Mouse (Mus musculus) embryonic facial prominence, embryonic 13.5 days (tissue): ENCODE data around the gene Stpg1. TPM values are rescaled to one million over a fixed set of nuclear protein-coding genes. Genes with fewer than 3 reads are reported as not detected.
A peak's percentile ranks its signal among the peaks of the same experiment; 100 is the strongest.

ENCODE experiments used
- ATAC-seq: fragments of 200-750 bp; cut with Nextera tagmentation; 2 replicates; pipeline ENCODE4 v1.8.0; 2017; ENCODE audit warnings: low read depth; ENCODE audit not compliant: insufficient number of reproducible peaks, insufficient read depth, low FRiP score, low TSS enrichment
- H3K27ac ChIP-seq: fragments of 300-500 bp; sonication (generic); 2 replicates; pipeline ENCODE4 v1.5.1; 2015; ENCODE audit warnings: moderate library complexity, mild to moderate bottlenecking, inconsistent platforms
- H3K27me3 ChIP-seq: fragments of 300-500 bp; sonication (generic); 2 replicates; pipeline ENCODE4 v1.6.1; 2015; ENCODE audit warnings: mild to moderate bottlenecking, inconsistent platforms
- H3K36me3 ChIP-seq: fragments of 300-500 bp; sonication (generic); 2 replicates; pipeline ENCODE4 v1.6.1; 2015; ENCODE audit warnings: mild to moderate bottlenecking, inconsistent platforms
- H3K4me1 ChIP-seq: fragments of 300-500 bp; sonication (generic); 2 replicates; pipeline ENCODE4 v1.6.1; 2015; ENCODE audit warnings: inconsistent platforms
- H3K4me2 ChIP-seq: fragments of 300-500 bp; sonication (generic); 2 replicates; pipeline ENCODE4 v1.6.1; 2015; ENCODE audit warnings: moderate library complexity, mild to moderate bottlenecking, inconsistent platforms
- H3K4me3 ChIP-seq: fragments of 300-500 bp; sonication (generic); 2 replicates; pipeline ENCODE4 v1.5.1; 2015; ENCODE audit warnings: mild to moderate bottlenecking, inconsistent platforms
- H3K9ac ChIP-seq: fragments of 300-500 bp; sonication (generic); 2 replicates; pipeline ENCODE4 v1.6.1; 2015; ENCODE audit warnings: mild to moderate bottlenecking, inconsistent platforms
- H3K9me3 ChIP-seq: fragments of 300-500 bp; sonication (generic); 2 replicates; pipeline ENCODE4 v1.6.1; 2016; ENCODE audit warnings: inconsistent platforms
- WGBS: fragments of 180-500 bp; shearing (Covaris S2); methylation state at CpG from one replicate; pipeline ENCODE4 v1.1.7; 2015; ENCODE audit warnings: mixed read lengths; 5-methylcytosine and 5-hydroxymethylcytosine counted together
- polyA plus RNA-seq: library from polyadenylated mRNA; unstranded; fragments of >200 nt; fragmentation: Nextera tagmentation; extraction: Ambion mirVana; gene quantifications from 2 replicates; pipeline ENCODE4 v1.2.1, GENCODE M21; 2015

The Stpg1 gene
- polyA plus RNA-seq, 1 experiment from 2014 or later, result not detected

DNA sequence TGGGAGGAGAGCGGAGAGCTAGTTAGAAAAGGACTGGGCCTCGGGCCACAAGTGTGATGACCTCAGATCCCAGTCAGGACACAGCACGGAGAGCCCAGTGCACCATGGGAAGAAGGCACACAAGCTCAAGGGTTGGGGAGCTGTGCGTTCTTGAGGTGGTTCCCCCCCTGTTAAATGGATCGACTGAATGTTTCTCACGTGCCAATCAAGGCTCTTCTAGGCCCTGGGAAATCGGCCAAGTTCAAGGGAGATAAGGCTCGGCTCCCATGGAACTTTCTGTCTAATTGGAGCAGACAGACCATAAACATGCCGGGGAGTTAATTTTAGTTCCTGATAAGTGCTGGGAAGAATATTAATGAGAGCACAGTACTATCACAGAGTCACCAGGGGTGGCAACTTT, 70.8 kb downstream of the Stpg1 start:
- H3K27me3 ChIP-seq, result peaks cover 44% of the 10 kb centered on the region
- no peak overlapping the region for H3K27ac ChIP-seq
- ATAC-seq, result no peak
- WGBS, result 58% methylated on average over 9 of the region's 9 CpGs
- H3K9me3 ChIP-seq, result no peaks in the 10 kb centered on the region
- H3K4me3 ChIP-seq, result no peak overlapping the region
- H3K4me2 ChIP-seq, result no peak overlapping the region
- peaks cover 58% of the 10 kb centered on the region for H3K4me1 ChIP-seq
- H3K36me3 ChIP-seq, result no peaks in the 10 kb centered on the region
- H3K9ac ChIP-seq, result no peak overlapping the region

DNA sequence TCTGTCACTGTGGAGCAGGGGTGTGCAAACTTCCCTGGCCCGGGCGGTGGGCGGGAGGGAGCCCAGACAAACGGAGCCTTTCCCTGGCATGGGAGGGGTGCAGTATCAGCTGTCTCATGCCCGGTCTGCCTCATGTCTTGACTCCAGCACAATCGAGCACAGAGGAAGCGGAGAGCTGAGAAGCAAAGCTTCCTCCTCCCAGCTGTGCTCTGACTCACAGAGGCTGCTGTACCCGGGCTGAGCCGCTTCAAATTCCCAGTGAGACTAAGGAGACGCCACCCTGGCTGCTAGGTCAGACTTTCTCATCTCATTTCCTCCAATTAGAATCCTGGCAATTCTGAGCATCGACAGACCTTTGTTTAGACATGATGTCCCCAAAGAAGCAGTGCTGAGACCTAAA, 72.5 kb downstream of the Stpg1 start:
- Histone ChIP-seq H3K27me3 (peaks cover 61% of the 10 kb centered on the region), H3K36me3 (no peaks in the 10 kb centered on the region), H3K4me1 (peaks cover 74% of the 10 kb centered on the region), H3K9me3 (no peaks in the 10 kb centered on the region), H3K27ac (no peak overlapping the region), H3K9ac (no peak overlapping the region), H3K4me2 (no peak overlapping the region), H3K4me3 (no peak overlapping the region)
- ATAC-seq, result no peak
- WGBS, result 27% methylated on average over 11 of the region's 11 CpGs

DNA sequence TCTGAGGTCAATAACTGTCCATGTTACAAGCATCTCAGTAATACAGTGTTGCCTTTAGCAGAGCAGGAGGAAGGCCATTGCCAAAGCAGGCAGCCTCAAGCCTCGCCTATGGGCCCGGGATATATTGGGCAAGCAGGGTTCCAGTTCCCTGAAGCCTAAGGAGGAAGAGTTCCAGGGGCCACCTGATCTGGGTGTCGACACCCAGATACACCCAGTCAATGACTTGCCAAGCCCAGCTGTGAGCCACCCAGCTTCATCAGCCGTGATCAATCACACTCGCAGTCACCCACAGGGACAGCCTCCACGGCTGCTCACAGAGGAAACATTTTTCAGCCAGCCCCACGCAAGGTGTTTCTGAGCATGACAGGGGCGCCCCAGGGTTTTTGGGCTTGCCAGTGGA, 72.9 kb downstream of the Stpg1 start:
- no peak for ATAC-seq
- Histone ChIP-seq H3K27ac (no peak overlapping the region), H3K9me3 (no peaks in the 10 kb centered on the region), H3K36me3 (no peaks in the 10 kb centered on the region), H3K9ac (no peak overlapping the region), H3K4me3 (no peak overlapping the region), H3K4me2 (no peak overlapping the region), H3K27me3 (peaks cover 65% of the 10 kb centered on the region), H3K4me1 (peaks cover 78% of the 10 kb centered on the region)
- 66% methylated on average over 8 of the region's 8 CpGs for WGBS

DNA sequence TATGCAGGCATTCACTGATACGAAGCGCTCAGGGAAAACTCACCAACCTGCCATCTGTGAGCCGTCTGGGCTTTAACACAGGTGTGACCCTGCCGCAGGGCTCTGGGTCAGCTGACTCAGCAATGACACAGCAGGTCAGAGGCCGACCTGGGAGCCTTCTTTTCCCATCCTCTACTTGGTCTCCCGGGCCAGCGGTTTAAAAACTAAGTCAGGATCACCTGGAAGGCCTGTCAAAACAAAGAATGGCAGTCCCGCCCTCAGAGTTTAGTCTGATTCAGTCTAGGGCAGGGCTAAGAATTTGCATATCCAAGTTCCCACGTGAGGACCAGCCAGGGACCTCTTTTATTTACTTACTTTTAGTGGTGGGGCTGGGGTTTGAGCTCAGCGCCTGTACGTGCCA, 74.6 kb downstream of the Stpg1 start:
- H3K27ac ChIP-seq, result no peak overlapping the region
- no peaks in the 10 kb centered on the region for H3K36me3 ChIP-seq
- WGBS, result 6% methylated on average over 11 of the region's 11 CpGs
- peaks cover 79% of the 10 kb centered on the region for H3K27me3 ChIP-seq
- ATAC-seq, result no peak
- H3K4me2 ChIP-seq, result peak overlapping the region; percentile 62
- no peaks in the 10 kb centered on the region for H3K9me3 ChIP-seq
- H3K9ac ChIP-seq, result no peak overlapping the region
- peak overlapping the region; percentile 37; the same call in 1 of the 2 replicates for H3K4me3 ChIP-seq
- peaks cover 88% of the 10 kb centered on the region for H3K4me1 ChIP-seq

DNA sequence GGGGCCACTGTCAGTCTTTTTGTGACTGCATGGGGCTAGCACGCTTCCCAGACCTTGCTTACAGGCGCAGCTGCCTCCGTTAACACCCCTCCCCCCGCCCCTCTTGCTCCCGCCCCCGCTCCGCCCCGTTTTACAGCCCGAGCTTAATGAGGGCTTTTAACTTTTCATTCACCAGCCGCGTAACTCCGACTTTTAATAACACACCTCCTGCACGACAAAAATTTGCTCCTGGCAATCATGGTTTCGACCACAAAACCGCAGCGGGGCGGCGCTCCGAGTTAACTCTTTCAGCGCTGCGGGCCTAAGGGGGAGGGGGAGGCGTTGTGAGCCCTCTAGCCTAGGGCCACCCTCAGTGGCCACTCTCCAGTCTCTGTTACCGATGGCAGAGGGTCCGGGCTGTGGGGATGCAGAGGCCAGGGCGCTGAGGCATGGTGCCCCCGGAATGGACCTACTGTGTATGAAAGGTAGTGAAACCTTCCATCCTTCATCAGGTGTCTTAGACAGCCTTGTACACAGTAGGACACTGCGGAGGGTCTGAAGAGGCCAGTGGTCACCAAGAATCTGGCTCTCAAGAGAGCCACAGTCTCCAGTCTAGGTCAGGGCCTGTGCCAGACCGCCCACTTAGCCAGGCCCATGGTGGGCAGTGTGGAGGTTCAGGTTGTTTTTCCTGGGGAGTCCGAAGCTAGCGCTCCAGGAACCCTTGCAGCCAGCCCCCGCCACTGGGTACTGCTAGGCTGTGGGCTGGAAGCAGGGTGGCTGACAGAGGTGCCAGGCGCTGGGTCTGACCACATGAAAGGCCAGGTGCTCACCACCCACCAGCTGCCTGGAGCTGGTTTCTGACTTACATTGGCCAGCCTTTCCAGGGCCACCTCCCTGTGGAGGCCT, 75.8 kb downstream of the Stpg1 start:
- peak overlapping the region; percentile 37 for H3K4me3 ChIP-seq
- H3K36me3 ChIP-seq, result no peaks in the 10 kb centered on the region
- H3K27ac ChIP-seq, result peak overlapping the region; percentile 51
- peak overlapping the region; percentile 40 for H3K9ac ChIP-seq
- H3K9me3 ChIP-seq, result no peaks in the 10 kb centered on the region
- ATAC-seq, result peak; percentile 37; the same call in 1 of the 2 replicates
- peak overlapping the region; percentile 62 for H3K4me2 ChIP-seq
- 9% methylated on average over 32 of the region's 32 CpGs for WGBS
- H3K27me3 ChIP-seq, result peaks cover 84% of the 10 kb centered on the region
- peaks cover 82% of the 10 kb centered on the region for H3K4me1 ChIP-seq

DNA sequence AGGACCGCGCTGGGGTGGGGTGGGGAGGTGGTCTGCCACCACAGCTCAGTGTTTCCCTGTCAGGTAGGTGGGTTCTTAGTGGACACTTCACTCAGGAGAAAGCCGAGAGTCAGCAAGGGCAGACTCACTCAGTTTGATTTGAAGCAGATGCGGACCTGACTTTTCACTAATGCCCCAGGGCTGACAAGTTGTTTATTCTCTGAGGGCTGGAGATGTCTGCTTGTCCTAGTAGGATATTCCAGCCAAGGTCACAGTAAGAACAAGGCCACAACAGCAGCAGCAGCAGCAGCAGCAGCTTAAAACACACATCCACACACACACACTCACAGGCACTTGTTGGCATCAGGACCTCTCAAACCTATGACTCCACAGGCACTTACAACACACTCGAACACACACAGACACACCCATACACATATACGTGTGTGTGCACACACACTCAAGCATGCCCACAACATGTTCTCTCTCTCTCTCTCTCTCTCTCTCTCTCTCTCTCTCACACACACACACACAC, 76.5 kb downstream of the Stpg1 start:
- Histone ChIP-seq H3K9ac (peak overlapping the region; percentile 40), H3K36me3 (no peaks in the 10 kb centered on the region), H3K4me3 (peak overlapping the region; percentile 37), H3K27ac (peak overlapping the region; percentile 51), H3K9me3 (no peaks in the 10 kb centered on the region), H3K4me2 (peak overlapping the region; percentile 62), H3K4me1 (peaks cover 77% of the 10 kb centered on the region), H3K27me3 (peaks cover 86% of the 10 kb centered on the region)
- 37% methylated on average over 6 of the region's 6 CpGs for WGBS
- ATAC-seq, result no peak

DNA sequence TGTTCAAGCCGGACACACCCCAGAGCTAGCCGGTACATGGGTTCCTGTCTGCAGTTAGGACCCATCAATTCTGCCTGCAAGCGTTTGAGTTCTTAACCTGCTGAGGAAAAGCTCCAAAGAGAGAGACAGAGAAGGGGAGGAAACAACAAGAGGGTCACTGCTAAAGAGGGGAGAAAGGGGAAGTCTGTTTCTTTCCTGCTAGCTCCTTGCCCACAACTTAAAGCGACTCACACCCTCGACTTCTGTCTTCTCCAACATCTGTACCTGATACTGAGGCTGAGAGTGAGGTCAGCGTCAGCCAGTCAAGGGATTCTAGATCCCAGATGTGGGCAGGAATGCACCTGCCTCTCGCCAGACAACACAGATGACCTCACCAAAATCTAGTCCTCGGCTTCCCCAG, 77.7 kb downstream of the Stpg1 start:
- Histone ChIP-seq H3K27ac (peak overlapping the region; percentile 48; the same call in 1 of the 2 replicates), H3K4me1 (peaks cover 67% of the 10 kb centered on the region)
- 12% methylated on average over 8 of the region's 8 CpGs for WGBS

DNA sequence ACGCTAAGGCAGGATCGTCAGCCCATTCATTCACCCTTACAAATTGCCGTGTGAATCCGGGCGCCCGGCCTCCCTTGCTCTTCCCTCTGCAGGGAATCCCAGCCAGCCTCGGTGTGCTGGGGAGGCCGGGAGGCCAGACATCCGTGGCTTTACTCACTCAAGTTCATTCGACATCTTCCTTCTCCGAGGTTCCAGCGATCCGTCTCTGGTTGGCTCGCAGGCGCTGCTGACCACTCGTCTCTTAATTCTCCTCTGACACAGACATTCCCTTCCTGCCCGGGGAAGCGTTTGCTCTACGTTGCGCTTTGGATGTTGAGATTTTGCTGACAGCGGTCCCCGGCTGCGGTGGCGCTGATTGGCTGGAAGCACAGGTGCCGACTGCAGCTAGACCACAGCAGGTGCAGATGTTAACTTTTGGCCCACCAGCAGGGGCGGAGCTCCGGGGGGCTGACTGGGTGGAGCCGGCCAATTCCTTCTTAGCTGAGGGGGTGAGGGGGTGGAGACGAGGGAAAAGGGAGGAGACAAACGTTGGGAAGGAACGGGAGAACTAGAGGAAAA, 78.7 kb downstream of the Stpg1 start, which contains the start of gene Grhl3:
Gene Grhl3 (minus strand): TSS at position 380 of the 558 bp plus-strand sequence.
- no peak for ATAC-seq
- Histone ChIP-seq H3K9me3 (no peaks in the 10 kb centered on the region), H3K9ac (0 out of 2 replicates have a peak within 1 kb of the TSS, but pooled peaks have one; percentile 27), H3K4me3 (peak within 1 kb of the TSS; percentile 37), H3K4me1 (peaks cover 57% of the 10 kb centered on the region), H3K36me3 (no peaks in the 10 kb centered on the region), H3K4me2 (peak within 1 kb of the TSS; percentile 62), H3K27ac (peak within 1 kb of the TSS; percentile 48; the same call in 1 of the 2 replicates), H3K27me3 (peaks cover 74% of the 10 kb centered on the region)
- 1% methylated on average over 31 of the region's 31 CpGs for WGBS

More for the DNA sequence above, 77.7 kb downstream of the Stpg1 start:
- Histone ChIP-seq H3K4me2 (peak overlapping the region; percentile 62), H3K27me3 (peaks cover 84% of the 10 kb centered on the region), H3K4me3 (peak overlapping the region; percentile 37), H3K9me3 (no peaks in the 10 kb centered on the region), H3K36me3 (no peaks in the 10 kb centered on the region), H3K9ac (no peak overlapping the region)
- no peak for ATAC-seq

DNA sequence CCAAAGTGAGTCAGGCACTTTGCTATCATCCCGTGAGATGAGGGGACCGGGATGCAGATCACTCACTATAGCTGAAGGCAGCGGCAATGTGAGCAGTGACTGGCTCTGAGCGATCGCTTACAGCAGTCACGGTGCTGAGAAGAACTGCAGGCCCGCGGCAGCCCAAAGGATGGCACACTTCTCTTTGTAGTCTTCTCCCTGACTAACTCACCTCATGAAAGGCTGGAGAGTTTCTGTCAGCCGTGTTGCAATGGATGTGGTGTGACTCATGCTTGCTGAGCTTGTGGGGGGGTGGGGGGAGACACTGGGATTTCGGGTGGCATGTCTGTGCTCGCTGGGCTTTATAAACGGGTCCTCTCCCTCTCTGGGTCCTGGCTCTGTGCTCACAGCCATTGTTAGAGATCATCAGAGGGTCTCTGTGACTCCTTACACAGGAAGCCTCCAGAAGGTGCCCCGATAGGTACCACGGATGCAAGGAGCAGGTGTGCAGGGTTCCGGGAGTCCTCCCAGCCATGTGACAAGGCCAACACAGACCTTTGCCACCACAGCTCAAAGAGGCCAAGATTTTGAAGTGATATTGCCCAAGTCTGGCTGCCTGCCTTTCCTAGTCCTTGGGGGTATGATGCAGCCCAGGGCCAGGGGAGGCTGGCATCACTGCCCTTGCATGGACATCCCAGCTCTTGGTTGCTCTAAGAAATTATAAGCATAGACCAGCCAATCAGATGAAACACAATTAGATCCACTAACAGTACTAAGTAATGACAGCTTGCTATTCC, 81.0 kb downstream of the Stpg1 start:
- Histone ChIP-seq H3K4me3 (no peak overlapping the region), H3K9ac (no peak overlapping the region), H3K4me1 (peaks cover 34% of the 10 kb centered on the region), H3K27ac (no peak overlapping the region), H3K4me2 (no peak overlapping the region), H3K27me3 (peaks cover 56% of the 10 kb centered on the region), H3K36me3 (no peaks in the 10 kb centered on the region), H3K9me3 (no peaks in the 10 kb centered on the region)
- no peak for ATAC-seq
- 59% methylated on average over 15 of the region's 15 CpGs for WGBS

DNA sequence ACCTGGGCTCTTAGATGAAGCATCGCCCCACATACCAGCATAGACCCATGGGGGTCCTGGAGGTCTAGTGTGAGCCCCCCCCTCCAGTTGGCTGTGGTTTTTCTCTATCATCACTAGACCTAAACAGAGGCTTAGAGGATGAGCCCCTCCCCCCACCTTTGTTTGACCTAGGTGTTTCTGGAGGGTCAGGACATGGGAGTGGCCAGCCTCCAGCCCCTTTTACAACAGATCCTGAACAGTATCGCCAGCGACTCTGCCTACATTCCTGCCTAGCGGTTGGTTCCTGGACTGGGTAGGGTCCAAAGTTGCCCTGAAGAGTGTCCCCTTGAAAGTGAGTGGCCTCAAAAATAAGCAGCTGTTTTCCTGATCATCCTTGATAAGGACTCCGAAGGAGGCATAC, 83.9 kb downstream of the Stpg1 start:
- ATAC-seq, result no peak
- H3K9me3 ChIP-seq, result no peaks in the 10 kb centered on the region
- no peak overlapping the region for H3K9ac ChIP-seq
- H3K4me3 ChIP-seq, result no peak overlapping the region
- H3K36me3 ChIP-seq, result no peaks in the 10 kb centered on the region
- 90% methylated on average over 5 of the region's 5 CpGs for WGBS
- peaks cover 16% of the 10 kb centered on the region for H3K4me1 ChIP-seq
- no peak overlapping the region for H3K4me2 ChIP-seq
- H3K27ac ChIP-seq, result no peak overlapping the region
- H3K27me3 ChIP-seq, result peaks cover 26% of the 10 kb centered on the region

DNA sequence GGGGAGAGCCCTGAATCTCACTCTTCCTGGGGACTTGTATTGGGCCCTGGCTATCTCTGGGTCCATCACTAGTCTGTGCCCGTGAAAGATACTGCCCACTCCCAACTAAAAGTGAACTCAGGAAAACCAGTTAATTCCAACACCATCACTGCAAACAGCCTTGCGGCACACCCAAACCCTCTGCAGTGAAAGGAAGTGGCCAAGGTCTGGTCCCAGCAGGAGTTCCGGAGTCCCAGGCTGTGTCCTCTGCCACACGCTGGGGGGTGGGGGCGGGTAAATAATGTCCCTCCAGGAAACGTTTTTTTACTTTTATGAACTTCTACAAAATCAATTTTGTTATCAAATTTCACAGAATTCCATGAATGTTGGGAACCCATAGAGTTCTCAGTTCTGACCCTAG, 85.1 kb downstream of the Stpg1 start:
- Histone ChIP-seq H3K36me3 (no peaks in the 10 kb centered on the region), H3K9me3 (no peaks in the 10 kb centered on the region), H3K27me3 (peaks cover 14% of the 10 kb centered on the region), H3K9ac (no peak overlapping the region), H3K27ac (no peak overlapping the region), H3K4me1 (peaks cover 13% of the 10 kb centered on the region), H3K4me2 (no peak overlapping the region), H3K4me3 (no peak overlapping the region)
- 56% methylated on average over 6 of the region's 6 CpGs for WGBS
- ATAC-seq, result no peak
